Mouse (Mus musculus): ENCODE data around the gene Aadacl4.
"Not testable (repeated sequence)": the region's sequence is repeated elsewhere in the genome, so short reads cannot be mapped to it uniquely, and the experiment has no call there.

Gene Aadacl4

GRCm38 (mm10) chr4:144613407-144613806 is at the start of gene Aadacl4:
Aadacl4 (plus strand) TSS chr4:144613707.
- no peak for DNase-seq

GRCm38 (mm10) chr4:144565034-144565433 is 48.5 kb upstream of the Aadacl4 start, which contains the start of gene Gm13124:
Gm13124 (minus strand) TSS chr4:144565134.
- no peak for DNase-seq

GRCm38 (mm10) chr4:144567752-144568151 is 45.8 kb upstream of the Aadacl4 start:
- no peak for DNase-seq

- not testable (repeated sequence) for DNase-seq
These were observed 27.3 kb upstream of the Aadacl4 start for GRCm38 (mm10) chr4:144586207-144586606.

GRCm38 (mm10) chr4:144592790-144593189 is 20.7 kb upstream of the Aadacl4 start:
- no peak for DNase-seq

GRCm38 (mm10) chr4:144614586-144614985 is 1.1 kb downstream of the Aadacl4 start:
- DNase-seq, result no peak

GRCm38 (mm10) chr4:144638263-144638662 is 24.8 kb downstream of the Aadacl4 start:
- DNase-seq, result no peak

Data from cerebellum, postnatal 10 days (tissue).